Mouse (Mus musculus): ENCODE data around the gene Slc35f3. TPM values are rescaled to one million over a fixed set of nuclear protein-coding genes. Genes with fewer than 3 reads are reported as not detected.

Slc35f3 gene
- total and polyA plus RNA-seq, 3 experiments, result not detected

- no peaks in the 10 kb centered on the region for H3K27me3 ChIP-seq (ENCODE audit: control insufficient read depth in 1 of 2, insufficient read depth in 2 of 2, low read length in 2 of 2)
- H3K4me1 ChIP-seq (ENCODE audit: control insufficient read depth in 1 of 2, insufficient read depth in 2 of 2, low read length in 2 of 2), result no peaks in the 10 kb centered on the region
- no peak overlapping the region for H3K27ac ChIP-seq (ENCODE audit: control insufficient read depth, low read depth, low read length)
- H3K36me3 ChIP-seq (ENCODE audit: control insufficient read depth in 1 of 2, insufficient read depth in 2 of 2, low read length in 2 of 2), result no peaks in the 10 kb centered on the region
- no peak overlapping the region for H3K9ac ChIP-seq (ENCODE audit: control insufficient read depth, low read depth, low read length, poor library complexity, severe bottlenecking)
- no peaks in the 10 kb centered on the region for H3K79me2 ChIP-seq (ENCODE audit: control insufficient read depth, insufficient read depth, low read length, poor library complexity)
- no peak for DNase-seq (ENCODE audit: low read depth, low spot score)
- TF ChIP-seq RCOR1 (IDR thresholded peaks at IDR 0.05; ENCODE audit: low read depth, low read length), result no peak
- TF ChIP-seq MXI1 (IDR thresholded peaks at IDR 0.05; ENCODE audit: low read depth, low read length), result no peak
- no peak for TF ChIP-seq ZKSCAN1 (IDR thresholded peaks at IDR 0.05; ENCODE audit: low read depth, low read length)
- no peak for TF ChIP-seq JUND (IDR thresholded peaks at IDR 0.05; ENCODE audit: low read depth, low read length)
- no peak for TF ChIP-seq GATA1 (IDR thresholded peaks at IDR 0.05; ENCODE audit: low read depth, low read length)
- TF ChIP-seq ZMIZ1 (IDR thresholded peaks at IDR 0.05; ENCODE audit: low read depth, low read length), result no peak
- TF ChIP-seq GABPA (IDR thresholded peaks at IDR 0.05; ENCODE audit: low read depth, low read length), result no peak
- no peak for TF ChIP-seq MAFK (IDR thresholded peaks at IDR 0.05; ENCODE audit: borderline replicate concordance, low read depth, low read length)
- no peak for TF ChIP-seq MEF2A (IDR thresholded peaks at IDR 0.05; ENCODE audit: extremely low read depth, insufficient replicate concordance, low read depth, low read length, poor library complexity, severe bottlenecking)
- no peak for TF ChIP-seq SMC3 (IDR thresholded peaks at IDR 0.05; ENCODE audit: low read depth, low read length)
- TF ChIP-seq MAX (IDR thresholded peaks at IDR 0.05; ENCODE audit: low read length), result no peak
- no peaks in the 10 kb centered on the region for H3K9me3 ChIP-seq (replicated peaks; ENCODE audit: insufficient read depth, low read length)
- no peak overlapping the region for H3K4me3 ChIP-seq (ENCODE audit: control insufficient read depth in 1 of 2, insufficient read depth in 1 of 2, low read depth in 2 of 2, low read length in 2 of 2)
Measured at GRCm38 (mm10) chr8:126371871-126372270, 73.5 kb downstream of the Slc35f3 start.

- H3K9ac ChIP-seq (ENCODE audit: control insufficient read depth, low read depth, low read length, poor library complexity, severe bottlenecking), result no peak overlapping the region
- no peak overlapping the region for H3K27ac ChIP-seq (ENCODE audit: control insufficient read depth, low read depth, low read length)
- no peak overlapping the region for H3K4me3 ChIP-seq (ENCODE audit: control insufficient read depth in 1 of 2, insufficient read depth in 1 of 2, low read depth in 2 of 2, low read length in 2 of 2)
- no peaks in the 10 kb centered on the region for H3K27me3 ChIP-seq (ENCODE audit: control insufficient read depth in 1 of 2, insufficient read depth in 2 of 2, low read length in 2 of 2)
- no peaks in the 10 kb centered on the region for H3K9me3 ChIP-seq (replicated peaks; ENCODE audit: insufficient read depth, low read length)
- no peaks in the 10 kb centered on the region for H3K36me3 ChIP-seq (ENCODE audit: control insufficient read depth in 1 of 2, insufficient read depth in 2 of 2, low read length in 2 of 2)
- H3K4me1 ChIP-seq (ENCODE audit: control insufficient read depth in 1 of 2, insufficient read depth in 2 of 2, low read length in 2 of 2), result no peaks in the 10 kb centered on the region
- TF ChIP-seq JUND (IDR thresholded peaks at IDR 0.05; ENCODE audit: low read depth, low read length) (no peak), MYC (IDR thresholded peaks at IDR 0.05; ENCODE audit: low read depth, low read length) (no peak), ETS1 (IDR thresholded peaks at IDR 0.05; ENCODE audit: low read depth, low read length) (no peak), MEF2A (IDR thresholded peaks at IDR 0.05; ENCODE audit: extremely low read depth, insufficient replicate concordance, low read depth, low read length, poor library complexity, severe bottlenecking) (no peak), NRF1 (IDR thresholded peaks at IDR 0.05; ENCODE audit: insufficient read depth, low read depth, low read length, poor library complexity, severe bottlenecking) (no peak), GABPA (IDR thresholded peaks at IDR 0.05; ENCODE audit: low read depth, low read length) (no peak), MAX (IDR thresholded peaks at IDR 0.05; ENCODE audit: low read length) (no peak), RCOR1 (IDR thresholded peaks at IDR 0.05; ENCODE audit: low read depth, low read length) (no peak)
- no peaks in the 10 kb centered on the region for H3K79me2 ChIP-seq (ENCODE audit: control insufficient read depth, insufficient read depth, low read length, poor library complexity)
- no peak for DNase-seq (ENCODE audit: low read depth, low spot score)
Measured at GRCm38 (mm10) chr8:126379580-126379979, 81.2 kb downstream of the Slc35f3 start.

Measured in MEL (cell line).